Mouse (Mus musculus) spleen, adult 12 weeks (tissue): ENCODE data around the gene C1qtnf5.

Source experiments
- DNase-seq: peaks from one replicate; pipeline ENCODE4 v3.0.0; 2022; ENCODE audit warnings: low spot score

Gene C1qtnf5

DNA sequence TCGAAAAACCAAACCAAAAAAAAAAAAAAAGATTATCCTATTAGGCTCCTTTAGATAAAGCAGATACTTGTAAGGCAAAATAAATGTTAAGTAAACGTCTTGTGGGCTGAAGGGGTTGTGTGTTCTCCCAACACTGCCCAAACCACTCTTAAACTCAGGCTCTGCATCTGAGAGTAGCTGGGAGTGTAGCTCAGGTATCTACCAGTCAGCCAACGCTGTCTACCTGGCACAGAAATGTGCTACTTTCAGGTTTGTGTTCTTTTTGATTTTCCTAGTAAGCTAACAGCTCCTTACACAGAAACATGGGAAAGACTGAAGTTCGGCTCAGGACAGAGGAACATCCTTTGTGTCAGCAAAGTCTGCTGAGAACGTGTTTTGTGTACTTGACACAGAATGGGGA lies 25.2 kb downstream of the C1qtnf5 start:
- no peak for DNase-seq

DNA sequence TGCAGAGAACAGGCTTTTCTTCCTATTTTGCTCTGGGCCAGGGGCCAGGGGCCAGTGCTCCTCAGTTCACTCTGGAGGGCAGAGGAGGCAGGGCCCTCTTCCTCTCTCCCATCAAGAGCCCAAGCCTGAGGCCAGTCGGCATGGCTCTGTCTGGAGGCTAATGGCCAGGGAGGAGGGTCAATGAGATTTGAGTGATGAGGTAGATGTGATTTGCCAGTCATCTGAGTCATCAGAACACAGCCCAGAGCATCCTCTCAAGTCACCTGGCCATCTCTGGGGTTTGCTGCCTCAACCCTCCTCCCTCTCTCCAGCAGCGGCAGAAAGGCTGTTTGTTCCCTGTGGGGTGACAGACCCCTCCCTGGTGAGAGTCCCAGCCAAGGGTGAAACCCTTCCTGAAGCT lies 26.2 kb downstream of the C1qtnf5 start:
- DNase-seq, result no peak

DNA sequence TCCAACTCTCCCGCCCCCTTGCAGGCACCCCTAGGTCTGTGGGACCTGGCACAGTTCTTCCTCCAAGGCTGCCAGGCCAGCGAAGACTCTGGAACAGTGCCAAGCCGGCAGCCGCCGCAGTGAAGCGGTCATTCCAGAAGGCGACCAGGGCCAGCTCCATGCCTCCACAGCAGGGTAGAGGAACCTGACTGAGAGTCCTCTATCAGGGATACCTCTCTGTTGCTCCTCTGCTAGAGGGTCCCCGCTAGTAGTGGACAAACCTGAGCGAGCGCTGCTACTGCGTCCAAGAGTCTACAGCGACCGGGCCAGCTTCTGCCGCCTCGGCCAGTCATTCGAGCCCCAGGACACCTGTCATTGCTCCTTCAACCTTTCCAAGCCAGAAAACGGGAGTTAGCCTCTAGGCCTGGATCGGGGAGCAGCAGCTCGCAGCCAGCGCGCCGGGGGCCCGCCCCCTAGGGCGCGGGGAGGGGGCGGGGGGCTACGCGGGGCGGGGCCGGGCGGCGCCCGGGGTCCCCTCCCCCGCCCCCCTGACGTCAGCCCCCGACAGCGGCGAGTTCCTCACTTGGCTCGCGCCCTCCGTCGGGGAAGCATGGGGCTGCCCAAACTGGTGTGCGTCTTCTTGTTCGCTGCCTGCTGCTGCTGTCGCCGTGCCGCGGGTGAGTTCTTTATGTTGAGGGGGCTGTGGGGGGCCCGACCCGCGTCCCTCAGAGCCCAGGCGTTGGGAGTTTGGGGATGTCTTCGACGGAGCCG lies 27.2 kb downstream of the C1qtnf5 start, which contains the start of gene Mcam:
TSS of gene Mcam (plus strand) at position 369 of the 750 bp plus-strand sequence.
- no peak for DNase-seq

DNA sequence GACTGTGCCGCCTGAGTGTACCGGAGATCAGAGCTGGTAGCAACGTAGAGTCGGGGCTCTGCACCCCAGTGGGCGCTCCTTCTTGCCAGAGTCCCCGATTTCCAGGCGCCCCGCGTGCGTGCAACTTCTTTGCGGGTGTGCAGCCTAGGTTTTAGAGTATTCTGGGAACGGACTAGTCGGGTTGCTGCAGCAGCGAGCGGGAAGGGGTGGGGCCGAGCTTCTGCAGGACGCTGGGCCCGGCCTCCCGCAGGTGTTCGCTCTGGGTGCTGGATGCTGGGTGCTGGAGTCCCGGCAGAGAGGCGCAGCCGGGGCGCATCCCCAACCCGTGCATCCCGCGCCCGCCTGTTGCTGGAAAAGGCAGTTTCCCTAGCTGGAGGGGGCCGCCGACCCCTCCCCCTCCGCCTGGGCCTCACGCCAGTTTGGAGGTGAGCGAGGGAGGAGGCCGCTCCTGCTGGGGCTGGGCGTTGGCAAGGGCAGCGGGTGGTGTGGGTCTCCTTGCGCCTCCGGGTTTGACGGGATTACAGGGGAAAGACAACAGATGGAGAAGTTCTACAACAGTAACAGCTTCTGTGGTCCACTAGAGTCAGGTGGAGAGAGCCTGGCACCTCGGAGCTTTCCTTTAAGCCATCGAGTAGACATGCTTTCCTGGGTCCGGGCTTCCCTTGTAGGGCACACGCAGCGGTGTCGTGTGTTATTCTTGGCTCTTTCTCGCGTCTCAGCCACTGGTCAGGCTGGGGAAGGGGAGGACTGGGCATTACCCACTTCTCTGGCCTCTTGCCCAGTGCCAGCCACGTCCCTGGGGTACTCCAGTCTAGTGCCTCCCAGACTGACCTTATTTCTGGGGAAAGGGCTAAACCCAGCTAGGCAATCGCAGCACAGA lies 28.0 kb downstream of the C1qtnf5 start:
- no peak for DNase-seq

DNA sequence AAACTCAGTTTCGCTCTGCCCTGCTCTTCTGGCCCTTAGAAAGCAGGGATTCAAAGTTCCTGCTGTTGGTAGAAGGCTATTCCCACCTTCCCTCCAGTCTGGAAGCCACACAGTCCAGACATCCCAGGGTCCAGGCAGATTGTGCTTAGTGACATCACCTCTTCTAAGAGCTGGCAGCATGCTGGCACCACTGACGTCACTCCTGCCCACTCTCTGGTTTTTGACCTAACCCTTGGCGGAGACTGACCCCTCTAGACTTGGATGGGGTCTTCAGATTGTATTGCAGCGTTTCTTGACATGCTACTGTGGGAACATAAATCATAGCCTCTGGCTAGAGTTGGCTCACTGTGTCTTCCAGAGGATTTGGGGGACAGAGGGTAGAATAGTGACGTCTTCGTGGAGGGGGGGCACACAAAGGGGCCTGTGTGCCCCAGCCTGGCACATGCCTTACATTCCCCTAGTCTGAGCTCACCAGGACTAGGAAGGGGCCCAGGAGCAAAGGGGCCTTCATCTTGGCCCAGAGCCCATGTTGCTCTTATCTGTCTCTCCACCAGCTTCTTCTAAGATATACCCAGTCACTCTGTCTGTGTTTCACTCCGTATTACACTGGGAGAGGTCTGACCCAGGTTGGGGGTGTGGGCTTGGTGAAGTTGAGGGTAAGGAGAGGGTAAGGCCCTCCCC lies 28.8 kb downstream of the C1qtnf5 start:
- no peak for DNase-seq

DNA sequence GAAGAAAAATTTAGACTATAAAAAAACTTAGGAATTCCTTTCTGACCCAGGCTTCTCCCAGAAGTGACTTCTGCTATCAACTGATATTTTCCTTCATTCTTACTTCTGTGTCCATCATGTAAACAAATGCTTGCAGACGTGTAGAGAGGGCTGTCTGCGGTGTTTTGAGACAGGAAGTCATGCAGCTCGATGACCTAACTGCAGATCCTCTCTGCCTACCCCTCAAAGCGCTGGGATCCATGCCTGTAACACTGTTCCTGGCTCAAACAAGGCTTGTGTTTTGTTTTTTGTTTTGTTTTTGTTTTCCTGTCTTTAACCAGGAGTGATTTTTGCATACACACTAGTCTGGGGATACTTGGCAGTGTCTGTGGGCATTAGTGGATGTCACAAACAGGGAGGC lies 30.8 kb downstream of the C1qtnf5 start:
- no peak for DNase-seq

DNA sequence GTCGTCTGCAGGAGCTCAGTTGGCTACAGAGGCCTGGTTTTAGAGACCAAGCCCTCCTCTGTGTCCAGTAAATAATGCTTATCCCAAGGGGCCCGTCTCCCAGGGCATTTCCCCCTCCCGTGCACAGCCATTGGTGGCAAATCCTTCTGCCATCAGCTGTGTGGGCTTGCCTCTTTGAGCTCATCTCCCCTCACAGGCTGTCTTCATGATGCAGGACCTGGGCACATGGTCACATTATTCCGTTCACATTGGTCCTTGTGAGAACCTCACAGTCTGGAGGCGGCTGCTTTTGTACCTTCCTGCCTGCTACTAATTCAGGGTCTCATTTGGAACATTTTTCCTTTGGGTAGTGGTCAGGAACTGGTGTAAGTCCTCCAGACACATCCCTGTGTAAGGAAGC lies 34.9 kb downstream of the C1qtnf5 start:
- no peak for DNase-seq

DNA sequence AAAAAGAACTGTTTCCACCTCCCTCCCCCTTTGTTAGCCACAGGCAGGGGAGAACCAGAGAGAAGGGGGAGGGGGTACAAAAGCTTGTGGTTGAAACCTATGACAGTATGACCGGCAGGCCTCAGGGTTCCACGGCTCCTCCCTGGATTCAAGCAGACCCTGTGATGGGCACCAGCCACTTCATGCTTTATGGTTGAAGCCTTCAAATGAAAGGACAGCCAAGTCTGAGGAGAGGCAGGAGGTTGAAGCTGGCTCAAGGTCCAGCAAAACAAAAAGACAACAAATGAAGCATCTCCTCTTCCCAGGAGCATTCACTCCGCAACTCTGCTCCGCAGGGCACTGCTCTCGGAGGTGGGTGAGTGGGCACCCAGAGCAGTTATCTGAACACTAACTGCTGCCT lies 36.4 kb downstream of the C1qtnf5 start:
- DNase-seq, result no peak

DNA sequence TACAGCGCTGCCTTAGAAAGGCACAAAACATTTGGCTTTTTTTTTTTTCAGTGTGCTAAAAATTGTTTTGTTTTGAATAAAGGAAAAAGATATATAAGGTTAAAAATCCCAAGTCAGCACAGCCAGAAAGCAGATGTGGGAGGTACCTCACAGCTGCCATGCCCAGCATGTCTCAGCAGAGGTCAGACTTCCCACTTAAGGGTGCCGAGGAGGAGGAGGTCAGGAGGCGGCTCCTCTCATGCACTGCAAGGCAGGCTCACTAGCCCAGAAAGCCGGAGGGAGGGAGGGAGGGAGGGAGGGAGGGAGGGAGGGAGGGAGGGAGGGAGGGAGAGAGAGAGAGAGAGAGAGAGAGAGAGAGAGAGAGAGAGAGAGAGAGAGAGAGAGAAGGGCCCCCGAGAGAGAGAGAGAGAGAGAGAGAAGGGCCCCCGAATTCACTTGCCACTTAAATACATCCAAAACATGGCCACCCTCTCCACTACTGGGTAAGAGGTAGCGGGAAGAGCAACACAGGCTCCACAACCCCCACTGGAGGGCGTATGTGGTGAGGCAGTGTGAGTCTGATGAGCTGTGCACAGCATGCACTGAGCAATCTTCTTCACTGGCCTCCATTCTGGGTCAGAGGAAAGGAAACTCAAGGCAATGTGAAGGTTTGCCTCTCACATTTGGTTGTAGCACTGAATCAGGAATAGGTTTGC lies 37.1 kb downstream of the C1qtnf5 start:
- DNase-seq, result no peak

DNA sequence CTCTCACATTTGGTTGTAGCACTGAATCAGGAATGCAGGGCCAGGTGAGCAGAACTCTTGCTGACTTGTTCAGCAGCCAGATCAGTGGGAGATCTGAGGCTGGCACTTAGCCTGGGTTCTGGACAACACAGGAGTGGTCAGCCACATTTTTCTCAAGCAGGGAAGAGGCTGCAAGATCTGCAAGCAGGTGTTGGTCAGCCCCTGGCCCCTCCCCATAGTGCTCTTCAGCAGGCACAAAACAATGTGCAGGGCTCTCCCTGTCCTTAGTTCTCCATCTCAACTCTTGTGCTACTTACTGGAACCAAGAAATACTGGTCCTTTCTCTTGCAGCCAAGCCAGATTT lies 37.6 kb downstream of the C1qtnf5 start:
- no peak for DNase-seq

DNA sequence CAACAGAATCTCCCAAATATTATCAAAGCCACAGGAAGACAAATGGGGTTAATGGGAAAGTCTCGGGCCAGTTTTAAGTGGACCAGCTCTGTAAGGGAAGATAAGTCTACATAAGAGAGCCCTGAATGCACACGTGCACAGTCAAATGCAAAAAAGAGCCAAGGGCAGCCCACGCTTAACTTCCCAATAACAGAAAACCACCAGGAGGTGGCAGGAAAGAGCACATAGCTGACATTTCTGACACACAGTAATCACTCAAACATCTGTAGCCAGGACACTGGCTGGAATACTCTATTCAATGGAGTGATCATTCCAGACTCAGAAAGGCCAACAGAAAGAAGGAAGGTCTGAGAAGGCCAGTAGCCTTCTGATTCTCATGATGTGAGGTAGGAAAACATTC lies 40.2 kb downstream of the C1qtnf5 start:
- DNase-seq, result no peak
